Mouse (Mus musculus) limb, embryonic 14.5 days (tissue): ENCODE data around the gene Rpl4. TPM values are rescaled to one million over a fixed set of nuclear protein-coding genes. Genes with fewer than 3 reads are reported as not detected.
"Not testable (repeated sequence)": the region's sequence is repeated elsewhere in the genome, so short reads cannot be mapped to it uniquely, and the experiment has no call there.

Experiments
- ATAC-seq: fragments of 200-750 bp; cut with Nextera tagmentation; 2 replicates; pipeline ENCODE4 v1.8.0; 2017; ENCODE audit warnings: low read depth, moderate number of reproducible peaks, moderate TSS enrichment; ENCODE audit not compliant: low FRiP score
- DNase-seq: peaks from one replicate; pipeline ENCODE4 v3.0.0-alpha.2; 2015; ENCODE audit warnings: low spot score
- H3K27ac ChIP-seq: fragments of 300-500 bp; sonication (generic); replicated peaks from 2 replicates; pipeline ENCODE4 v1.5.1; 2014; ENCODE audit warnings: low read depth, mild to moderate bottlenecking, low read length, moderate library complexity, mixed read lengths
- H3K27me3 ChIP-seq: fragments of 300-500 bp; sonication (generic); 2 replicates; pipeline ENCODE4 v1.6.1; 2014; ENCODE audit warnings: low read length, mixed read lengths; ENCODE audit not compliant: control insufficient read depth, insufficient read depth
- H3K36me3 ChIP-seq: fragments of 300-500 bp; sonication (generic); 2 replicates; pipeline ENCODE4 v1.6.1; 2014; ENCODE audit warnings: mild to moderate bottlenecking, low read length, moderate library complexity, mixed read lengths; ENCODE audit not compliant: control insufficient read depth, insufficient read depth
- H3K4me1 ChIP-seq: fragments of 300-500 bp; sonication (generic); 2 replicates; pipeline ENCODE4 v1.6.1; 2014; ENCODE audit warnings: antibody characterized with exemption, low read length, mixed read lengths; ENCODE audit not compliant: control insufficient read depth, insufficient read depth
- H3K4me2 ChIP-seq: fragments of 300-500 bp; sonication (generic); replicated peaks from 2 replicates; pipeline ENCODE4 v1.6.1; 2014; ENCODE audit warnings: low read depth, mild to moderate bottlenecking, low read length, moderate library complexity; ENCODE audit not compliant: severe bottlenecking
- H3K4me3 ChIP-seq: fragments of 300-500 bp; sonication (generic); replicated peaks from 2 replicates; pipeline ENCODE4 v1.5.1; 2014; ENCODE audit warnings: low read length
- H3K9ac ChIP-seq: fragments of 300-500 bp; sonication (generic); 2 replicates; pipeline ENCODE4 v1.6.1; 2014; ENCODE audit warnings: mild to moderate bottlenecking, low read depth, low read length, moderate library complexity; ENCODE audit not compliant: severe bottlenecking
- H3K9me3 ChIP-seq: fragments of 300-500 bp; sonication (generic); 2 replicates; pipeline ENCODE4 v1.6.1; 2016; ENCODE audit warnings: low read length; ENCODE audit not compliant: control insufficient read depth
- POLR2A ChIP-seq: fragments of 200-500 bp; IDR thresholded peaks from 2 replicates; pipeline ENCODE4 v1.8.0; 2012; ENCODE audit warnings: inconsistent platforms, mild to moderate bottlenecking, moderate library complexity, borderline replicate concordance; ENCODE audit not compliant: insufficient read depth, insufficient read length; ENCODE audit errors: extremely low read depth
- WGBS: fragments of 180-500 bp; shearing (Covaris S2); extraction: QIAGEN DNeasy Blood & Tissue Kit; methylation state at CpG from one replicate; pipeline ENCODE4 v1.1.7; 2014; 5-methylcytosine and 5-hydroxymethylcytosine counted together
- polyA plus RNA-seq, 2 experiments: library from polyadenylated mRNA; depleted of rRNA in 1 of 2; stranded (reverse) in 1 of 2; unstranded in 1 of 2; fragments of >200 nt; fragmentation: Nextera tagmentation in 1 of 2; extraction: Ambion mirVana in 1 of 2; gene quantifications; 2 replicates each; pipeline versions ENCODE4 v1.2.1 to v1.2.3; 2012 to 2014

Gene Rpl4
- polyA plus RNA-seq (2012; rRNA removed) (1,022 and 1,322 TPM in 2 replicates), polyA plus RNA-seq (2014; fragmentation: Nextera tagmentation; extraction: Ambion mirVana) (1,375 and 1,385 TPM in 2 replicates)

- Histone ChIP-seq H3K4me3 (peak within 1 kb of the TSS; percentile 94), H3K4me1 (peaks cover 10% of the 10 kb centered on the region), H3K9ac (peak within 1 kb of the TSS; percentile 92), H3K27me3 (no peaks in the 10 kb centered on the region), H3K9me3 (no peaks in the 10 kb centered on the region), H3K36me3 (peaks cover 36% of the 10 kb centered on the region), H3K27ac (peak within 1 kb of the TSS; percentile 94), H3K4me2 (peak within 1 kb of the TSS; percentile 75)
- WGBS = under 1% methylated on average over 41 of the region's 42 CpGs
- peak; percentile 87 for ATAC-seq
- TF ChIP-seq POLR2A = peak; percentile 96; the same call in 1 of the 2 replicates
- peak; percentile 88 for DNase-seq
Measured at GRCm38 (mm10) chr9:64172816-64173665, at the start of gene Rpl4, which contains the start of gene Zwilch. Gene Rpl4 (plus strand): TSS chr9:64173375. Gene Zwilch (minus strand): TSS chr9:64173104.

- WGBS = 71% methylated on average over 3 of the region's 3 CpGs
Measured at GRCm38 (mm10) chr9:64124846-64125245, 48.3 kb upstream of the Rpl4 start.

GRCm38 (mm10) chr9:64125307-64125706 lies 47.9 kb upstream of the Rpl4 start:
- H3K4me1 ChIP-seq = no peaks in the 10 kb centered on the region
- H3K9me3 ChIP-seq = no peaks in the 10 kb centered on the region
- DNase-seq = peak; percentile 33
- 55% methylated on average over 3 of the region's 3 CpGs for WGBS
- no peak for ATAC-seq
- no peak overlapping the region for H3K4me2 ChIP-seq
- no peaks in the 10 kb centered on the region for H3K36me3 ChIP-seq
- no peak overlapping the region for H3K9ac ChIP-seq
- no peak overlapping the region for H3K4me3 ChIP-seq
- H3K27ac ChIP-seq = no peak overlapping the region
- H3K27me3 ChIP-seq = no peaks in the 10 kb centered on the region
- no peak for TF ChIP-seq POLR2A

More at GRCm38 (mm10) chr9:64124846-64125245, 48.3 kb upstream of the Rpl4 start:
- not testable (repeated sequence) for H3K27ac ChIP-seq, H3K9ac ChIP-seq, H3K36me3 ChIP-seq, H3K4me3 ChIP-seq, ATAC-seq, H3K4me2 ChIP-seq, H3K27me3 ChIP-seq, DNase-seq, H3K4me1 ChIP-seq, H3K9me3 ChIP-seq

GRCm38 (mm10) chr9:64126121-64126520 lies 47.1 kb upstream of the Rpl4 start:
- ATAC-seq = no peak
- H3K9ac ChIP-seq = no peak overlapping the region
- no peaks in the 10 kb centered on the region for H3K36me3 ChIP-seq
- H3K9me3 ChIP-seq = no peaks in the 10 kb centered on the region
- WGBS = 58% methylated on average over 12 of the region's 12 CpGs
- no peak for TF ChIP-seq POLR2A
- H3K4me3 ChIP-seq = no peak overlapping the region
- H3K27ac ChIP-seq = no peak overlapping the region
- no peaks in the 10 kb centered on the region for H3K27me3 ChIP-seq
- no peaks in the 10 kb centered on the region for H3K4me1 ChIP-seq
- H3K4me2 ChIP-seq = no peak overlapping the region
- DNase-seq = no peak

- Histone ChIP-seq H3K27ac (no peak overlapping the region), H3K4me2 (no peak overlapping the region), H3K4me1 (no peaks in the 10 kb centered on the region), H3K4me3 (no peak overlapping the region), H3K9ac (no peak overlapping the region), H3K27me3 (no peaks in the 10 kb centered on the region), H3K9me3 (no peaks in the 10 kb centered on the region), H3K36me3 (peaks cover 10% of the 10 kb centered on the region; the same call in 1 of the 2 replicates)
- no peak for TF ChIP-seq POLR2A
- DNase-seq = no peak
- 81% methylated on average over 6 of the region's 6 CpGs for WGBS
- ATAC-seq = no peak
Measured at GRCm38 (mm10) chr9:64131623-64132022, 41.6 kb upstream of the Rpl4 start.

- H3K36me3 ChIP-seq = peaks cover 38% of the 10 kb centered on the region
- ATAC-seq, H3K4me2 ChIP-seq, H3K4me1 ChIP-seq, H3K27ac ChIP-seq, H3K4me3 ChIP-seq, H3K9ac ChIP-seq, H3K27me3 ChIP-seq, H3K9me3 ChIP-seq: not testable (repeated sequence)
- peak; percentile 62 for DNase-seq
- 4% methylated on average over 6 of the region's 6 CpGs for WGBS
Measured at GRCm38 (mm10) chr9:64138896-64139295, 34.3 kb upstream of the Rpl4 start.
